In the genomic region with DNA sequence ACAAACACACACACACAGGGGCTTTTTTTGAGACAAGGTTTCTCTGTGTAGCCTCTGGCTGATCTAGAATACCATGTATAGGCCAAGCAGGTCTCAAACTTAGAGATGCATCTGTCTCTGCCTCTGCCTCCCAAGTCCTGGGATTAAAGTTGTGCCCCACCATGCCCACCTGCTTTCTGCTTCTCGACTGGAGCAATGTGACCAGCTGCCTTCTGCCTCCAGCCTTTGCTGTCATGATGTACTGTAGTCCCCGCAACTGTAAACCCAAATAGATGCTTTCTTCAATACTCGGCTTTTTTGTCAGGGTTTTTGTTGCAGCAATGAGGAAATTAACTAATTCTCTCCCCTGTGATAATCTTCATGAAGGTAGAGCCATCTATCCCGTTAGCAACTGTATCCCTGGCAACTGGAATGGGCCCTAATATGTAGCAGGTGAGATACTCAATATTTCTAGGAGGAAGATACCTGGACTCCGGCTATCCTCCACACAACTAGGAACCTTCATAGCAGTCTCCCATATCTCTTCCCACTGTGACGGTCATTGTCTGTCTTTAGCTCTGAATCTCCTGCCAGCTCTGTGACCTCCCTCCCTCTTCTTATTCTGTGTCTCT, we compare ENCODE assay signal across 23 mouse cellular contexts. TPM values are rescaled to one million over a fixed set of nuclear protein-coding genes. Genes with fewer than 3 reads are reported as not detected.
DNase-seq lines count a peak whose midpoint lies in the region; ATAC-seq and TF ChIP-seq lines count a peak whose summit lies in the region.
"Had no signal": no experiment of that assay in that cellular context is flagged by ENCODE, and none has a peak within 500 bp of the region (broad histone marks: within the 10 kb centered on the region; RNA-seq: fewer than 3 reads in every experiment).

No protein-coding gene starts in this region.

- ATAC-seq in forebrain, postnatal 0 days: peak; percentile 46; the same call in 1 of the 2 replicates
- no peak for ATAC-seq in forebrain, embryonic 13.5 days
- ATAC-seq: forebrain, embryonic 15.5 days; hindbrain, embryonic 16.5 days; intestine, embryonic 15.5 days; midbrain, embryonic 15.5 days had no signal

- no peaks in the 10 kb centered on the region for H3K9me3 ChIP-seq in forebrain, postnatal 0 days (ENCODE audit: low read length)
- no peaks in the 10 kb centered on the region for H3K9me3 ChIP-seq in forebrain, embryonic 13.5 days (replicated peaks)
- H3K9me3 ChIP-seq: embryonic facial prominence, embryonic 12.5 days; forebrain, embryonic 15.5 days; intestine, embryonic 15.5 days; liver, embryonic 13.5 days; midbrain, embryonic 15.5 days had no signal

- DNase-seq in forebrain, postnatal 0 days: no peak
- DNase-seq in left cerebral cortex, adult 2 months (ENCODE audit: extremely low spot score in 1 of 2, low spot score in 2 of 2): no peak
- no peak for DNase-seq in left cerebral cortex, postnatal 36 days (ENCODE audit: low spot score in 2 of 2)
- DNase-seq in ovary, postnatal 14 days (ENCODE audit: low spot score): no peak
- DNase-seq: B cell, adult 2 months; embryo, embryonic 11 days; gastrocnemius, adult 2 months; gastrocnemius, postnatal 36 days; heart, adult 18-20 months; heart, postnatal 14 days; left cerebral cortex, postnatal 4 days; liver, embryonic 13.5 days; lung, adult 2 months had no signal

- TF ChIP-seq POLR2A in olfactory bulb, adult 2 months (IDR thresholded peaks at IDR 0.05; ENCODE audit: insufficient read depth, low read depth, low read length): no peak

- H3K36me3 ChIP-seq in forebrain, postnatal 0 days (ENCODE audit: insufficient read depth): no peaks in the 10 kb centered on the region
- no peaks in the 10 kb centered on the region for H3K36me3 ChIP-seq in forebrain, embryonic 13.5 days (ENCODE audit: poor library complexity, severe bottlenecking)
- H3K36me3 ChIP-seq: embryonic facial prominence, embryonic 12.5 days; forebrain, embryonic 15.5 days; intestine, embryonic 15.5 days; liver, embryonic 13.5 days; midbrain, embryonic 15.5 days had no signal

- H3K9ac ChIP-seq in forebrain, postnatal 0 days: no peak overlapping the region
- no peak overlapping the region for H3K9ac ChIP-seq in forebrain, embryonic 13.5 days
- H3K9ac ChIP-seq: embryonic facial prominence, embryonic 12.5 days; forebrain, embryonic 15.5 days; intestine, embryonic 15.5 days; liver, embryonic 13.5 days; midbrain, embryonic 15.5 days had no signal

- intact Hi-C loops in left cerebral cortex, adult 2 months (cut with DNase I): loop anchor here (10.0 kb wide), 1 partner anchor 228 kb away; a partner anchor contains a TSS
- intact Hi-C loops in left cerebral cortex, postnatal 36 days (cut with DNase I): no loop called here

- no peaks in the 10 kb centered on the region for H3K4me1 ChIP-seq in forebrain, postnatal 0 days (ENCODE audit: insufficient read depth)
- H3K4me1 ChIP-seq in forebrain, embryonic 13.5 days: peaks cover 3% of the 10 kb centered on the region; the same call in 1 of the 2 replicates
- peaks cover 20% of the 10 kb centered on the region for H3K4me1 ChIP-seq in olfactory bulb, adult 2 months (ENCODE audit: control insufficient read depth, insufficient read depth, low read length)
- H3K4me1 ChIP-seq: embryonic facial prominence, embryonic 12.5 days; intestine, embryonic 15.5 days had no signal

- no peak overlapping the region for H3K27ac ChIP-seq in forebrain, postnatal 0 days (ENCODE audit: low read depth, low read length)
- H3K27ac ChIP-seq in forebrain, embryonic 13.5 days: no peak overlapping the region
- H3K27ac ChIP-seq in left cerebral cortex, adult 2 months: peak overlapping the region; percentile 88
- peak overlapping the region; percentile 89 for H3K27ac ChIP-seq in olfactory bulb, adult 2 months (ENCODE audit: insufficient read depth, low read depth, low read length)
- H3K27ac ChIP-seq: embryonic facial prominence, embryonic 12.5 days; forebrain, embryonic 15.5 days; gastrocnemius, adult 2 months; intestine, embryonic 15.5 days; kidney, postnatal 0 days; liver, embryonic 13.5 days; macrophage; midbrain, embryonic 15.5 days had no signal

- 55% methylated on average over 6 of the region's 6 CpGs for WGBS in forebrain, postnatal 0 days
- 71% methylated on average over 6 of the region's 6 CpGs for WGBS in forebrain, embryonic 13.5 days
- 41% methylated on average over 6 of the region's 6 CpGs for WGBS in olfactory bulb, adult 2 months

- TF ChIP-seq CTCF in forebrain, postnatal 0 days (IDR thresholded peaks at IDR 0.05; ENCODE audit: low read depth): no peak
- no peak for TF ChIP-seq CTCF in left cerebral cortex, adult 2 months (IDR thresholded peaks at IDR 0.05)
- no peak for TF ChIP-seq CTCF in olfactory bulb, adult 2 months (IDR thresholded peaks at IDR 0.05; ENCODE audit: insufficient read depth, low read depth, low read length)

- no peak overlapping the region for H3K4me3 ChIP-seq in forebrain, postnatal 0 days (ENCODE audit: low read depth, low read length)
- no peak overlapping the region for H3K4me3 ChIP-seq in forebrain, embryonic 13.5 days
- H3K4me3 ChIP-seq in left cerebral cortex, adult 2 months: no peak overlapping the region
- H3K4me3 ChIP-seq in olfactory bulb, adult 2 months (ENCODE audit: insufficient read depth, low read depth, low read length): no peak overlapping the region
- H3K4me3 ChIP-seq: embryonic facial prominence, embryonic 12.5 days; forebrain, embryonic 15.5 days; gastrocnemius, adult 2 months; intestine, embryonic 15.5 days; liver, embryonic 13.5 days; midbrain, embryonic 15.5 days had no signal

- no peaks in the 10 kb centered on the region for H3K27me3 ChIP-seq in forebrain, postnatal 0 days (ENCODE audit: insufficient read depth, low read length)
- H3K27me3 ChIP-seq in forebrain, embryonic 13.5 days: peaks cover 3% of the 10 kb centered on the region; the same call in 1 of the 2 replicates
- H3K27me3 ChIP-seq: forebrain, embryonic 15.5 days; midbrain, embryonic 15.5 days had no signal

- H3K4me2 ChIP-seq in forebrain, postnatal 0 days (ENCODE audit: low read depth): no peak overlapping the region
- no peak overlapping the region for H3K4me2 ChIP-seq in forebrain, embryonic 13.5 days
- H3K4me2 ChIP-seq: embryonic facial prominence, embryonic 12.5 days; forebrain, embryonic 15.5 days; intestine, embryonic 15.5 days; liver, embryonic 13.5 days; midbrain, embryonic 15.5 days had no signal

RNA-seq across cellular contexts. Expression of a gene that starts 13.3 kb away (rescaled TPM):
- total RNA-seq in forebrain, postnatal 0 days (2014; rRNA removed): 33.9 and 36.6 TPM in 2 replicates
- polyA plus RNA-seq in forebrain, postnatal 0 days (2015; fragmentation: Nextera tagmentation; extraction: Ambion mirVana): 21.3 and 28.1 TPM in 2 replicates
- 5.5 and 6.0 TPM in 2 replicates for polyA plus RNA-seq in forebrain, embryonic 13.5 days (2015; fragmentation: Nextera tagmentation; extraction: Ambion mirVana)
- 10 to 100 TPM; 69.3 to 77.9 TPM for total RNA-seq in left cerebral cortex, adult 2 months (2021)
- total RNA-seq in left cerebral cortex, postnatal 36 days (2021): 10 to 100 TPM; 56.5 to 65.6 TPM
- not detected in 2 replicates for polyA plus RNA-seq in olfactory bulb, adult 2 months (2012; ENCODE audit: insufficient read depth, insufficient read length, low replicate concordance, missing spikeins)

RNA-seq across cellular contexts. Expression of a gene that starts 15.1 kb away (rescaled TPM):
- total RNA-seq in forebrain, postnatal 0 days (2014; rRNA removed): 2,537 and 3,460 TPM in 2 replicates
- 7,274 and 8,446 TPM in 2 replicates for polyA plus RNA-seq in forebrain, postnatal 0 days (2015; fragmentation: Nextera tagmentation; extraction: Ambion mirVana)
- polyA plus RNA-seq in forebrain, embryonic 13.5 days (2015; fragmentation: Nextera tagmentation; extraction: Ambion mirVana): 6,579 and 6,954 TPM in 2 replicates
- 1,000 to 10,000 TPM in 1 of 2 experiments, 100 to 1,000 TPM in 1; 990 to 1,034 TPM for total RNA-seq in left cerebral cortex, adult 2 months (2021)
- 1,000 to 10,000 TPM; 1,022 to 1,141 TPM for total RNA-seq in left cerebral cortex, postnatal 36 days (2021)
- polyA plus RNA-seq in olfactory bulb, adult 2 months (2012; ENCODE audit: insufficient read depth, insufficient read length, low replicate concordance, missing spikeins): 402 and 593 TPM in 2 replicates

RNA-seq across cellular contexts. Expression of a gene that starts 27.6 kb away (rescaled TPM):
- total RNA-seq in forebrain, postnatal 0 days (2014; rRNA removed): 1.2 and 1.8 TPM in 2 replicates
- 1.1 and 1.3 TPM in 2 replicates for polyA plus RNA-seq in forebrain, postnatal 0 days (2015; fragmentation: Nextera tagmentation; extraction: Ambion mirVana)
- polyA plus RNA-seq in forebrain, embryonic 13.5 days (2015; fragmentation: Nextera tagmentation; extraction: Ambion mirVana): 10.6 and 11.9 TPM in 2 replicates
- under 1 TPM; 0.54 to 0.63 TPM for total RNA-seq in left cerebral cortex, adult 2 months (2021)
- under 1 TPM in 1 of 2 experiments, not detected in 1; 0.32 TPM for total RNA-seq in left cerebral cortex, postnatal 36 days (2021)
- not detected in 2 replicates for polyA plus RNA-seq in olfactory bulb, adult 2 months (2012; ENCODE audit: insufficient read depth, insufficient read length, low replicate concordance, missing spikeins)
- total RNA-seq: gastrocnemius, adult 2 months; neutrophil, adult 5-6 weeks had no signal
- polyA plus RNA-seq: lung, adult 2 months had no signal

RNA-seq across cellular contexts. Expression of a gene that starts 52.0 kb away (rescaled TPM):
- 116 and 119 TPM in 2 replicates for total RNA-seq in forebrain, postnatal 0 days (2014; rRNA removed)
- polyA plus RNA-seq in forebrain, postnatal 0 days (2015; fragmentation: Nextera tagmentation; extraction: Ambion mirVana): 191 and 194 TPM in 2 replicates
- polyA plus RNA-seq in forebrain, embryonic 13.5 days (2015; fragmentation: Nextera tagmentation; extraction: Ambion mirVana): 132 and 139 TPM in 2 replicates
- total RNA-seq in left cerebral cortex, adult 2 months (2021): 10 to 100 TPM; 60.6 to 66.1 TPM
- total RNA-seq in left cerebral cortex, postnatal 36 days (2021): 10 to 100 TPM; 61.9 to 70.2 TPM
- polyA plus RNA-seq in olfactory bulb, adult 2 months (2012; ENCODE audit: insufficient read depth, insufficient read length, low replicate concordance, missing spikeins): not detected in 2 replicates

Comparison
In these comparisons a context has a peak if more than half of its experiments do, and no peak if none do; other contexts are left out.
1. H3K27ac ChIP-seq: peak in left cerebral cortex, adult 2 months (single experiment) and olfactory bulb, adult 2 months (single experiment); none in forebrain, postnatal 0 days (single experiment) and forebrain, embryonic 13.5 days (single experiment).